Mouse (Mus musculus) erythroblast, embryonic 14.5 days (primary cell): ENCODE results near the gene Fam178b. TPM values are rescaled to one million over a fixed set of nuclear protein-coding genes. Genes with fewer than 3 reads are reported as not detected.

ENCODE experiments used
- H3K27me3 ChIP-seq: 2 replicates; pipeline ENCODE4 v1.6.1; 2012; ENCODE audit warnings: inconsistent platforms; ENCODE audit not compliant: control insufficient read depth
- H3K36me3 ChIP-seq: 2 replicates; pipeline ENCODE4 v1.6.1; 2012; ENCODE audit warnings: mild to moderate bottlenecking, inconsistent platforms; ENCODE audit not compliant: control insufficient read depth
- H3K4me1 ChIP-seq: 2 replicates; pipeline ENCODE4 v1.6.1; 2012; ENCODE audit warnings: inconsistent platforms; ENCODE audit not compliant: control insufficient read depth
- H3K4me3 ChIP-seq: replicated peaks from 2 replicates; pipeline ENCODE3; 2012; ENCODE audit warnings: moderate library complexity, mild to moderate bottlenecking, inconsistent platforms
- H3K9me3 ChIP-seq: 2 replicates; pipeline ENCODE4 v1.6.1; 2012; ENCODE audit warnings: low read length, inconsistent platforms, mixed read lengths; ENCODE audit not compliant: control insufficient read depth
- GATA1 ChIP-seq: IDR thresholded peaks from 2 replicates; pipeline ENCODE4 v1.6.1; 2012; ENCODE audit warnings: low read length, inconsistent platforms, mixed read lengths
- TAL1 ChIP-seq: IDR thresholded peaks from 3 replicates; pipeline ENCODE4 v1.6.1; 2012; ENCODE audit warnings: low read length, inconsistent platforms, mixed read lengths
- polyA plus RNA-seq: library from polyadenylated mRNA; stranded (reverse); fragments of >175 nt; gene quantifications from 2 replicates; pipeline ENCODE4 v1.2.3, GENCODE M21; 2012

Fam178b gene
- polyA plus RNA-seq, 1 experiment: 0.04 TPM

GRCm38 (mm10) chr1:36598411-36598810 lies 84.6 kb downstream of the Fam178b start:
- no peaks in the 10 kb centered on the region for H3K27me3 ChIP-seq
- no peaks in the 10 kb centered on the region for H3K9me3 ChIP-seq
- no peak overlapping the region for H3K4me3 ChIP-seq
- TF ChIP-seq GATA1 (no peak), TAL1 (no peak)
- no peaks in the 10 kb centered on the region for H3K36me3 ChIP-seq
- no peaks in the 10 kb centered on the region for H3K4me1 ChIP-seq

GRCm38 (mm10) chr1:36596114-36596513 lies 86.9 kb downstream of the Fam178b start:
- no peaks in the 10 kb centered on the region for H3K27me3 ChIP-seq

GRCm38 (mm10) chr1:36595167-36595931 lies 87.6 kb downstream of the Fam178b start:
- H3K4me1 ChIP-seq: no peaks in the 10 kb centered on the region
- no peak for TF ChIP-seq GATA1
- no peak for TF ChIP-seq TAL1
- no peaks in the 10 kb centered on the region for H3K36me3 ChIP-seq
- no peak overlapping the region for H3K4me3 ChIP-seq
- H3K9me3 ChIP-seq: no peaks in the 10 kb centered on the region
- H3K27me3 ChIP-seq: no peaks in the 10 kb centered on the region

More at GRCm38 (mm10) chr1:36596114-36596513, 86.9 kb downstream of the Fam178b start:
- Histone ChIP-seq H3K9me3 (no peaks in the 10 kb centered on the region), H3K36me3 (no peaks in the 10 kb centered on the region), H3K4me3 (no peak overlapping the region), H3K4me1 (no peaks in the 10 kb centered on the region)
- TF ChIP-seq TAL1 (no peak), GATA1 (no peak)

- no peaks in the 10 kb centered on the region for H3K36me3 ChIP-seq
- H3K27me3 ChIP-seq: no peaks in the 10 kb centered on the region
- TF ChIP-seq TAL1: no peak
- no peak overlapping the region for H3K4me3 ChIP-seq
- H3K9me3 ChIP-seq: no peaks in the 10 kb centered on the region
- H3K4me1 ChIP-seq: no peaks in the 10 kb centered on the region
Observed at GRCm38 (mm10) chr1:36593099-36593498, 89.9 kb downstream of the Fam178b start.

GRCm38 (mm10) chr1:36591408-36591807 lies 91.6 kb downstream of the Fam178b start:
- Histone ChIP-seq H3K4me3 (no peak overlapping the region), H3K9me3 (no peaks in the 10 kb centered on the region), H3K27me3 (no peaks in the 10 kb centered on the region), H3K4me1 (no peaks in the 10 kb centered on the region), H3K36me3 (no peaks in the 10 kb centered on the region)
- no peak for TF ChIP-seq TAL1
- TF ChIP-seq GATA1: no peak

- Histone ChIP-seq H3K36me3 (no peaks in the 10 kb centered on the region), H3K4me1 (no peaks in the 10 kb centered on the region), H3K9me3 (no peaks in the 10 kb centered on the region), H3K4me3 (no peak overlapping the region), H3K27me3 (no peaks in the 10 kb centered on the region)
- TF ChIP-seq TAL1 (no peak), GATA1 (no peak)
Observed at GRCm38 (mm10) chr1:36590664-36591063, 92.3 kb downstream of the Fam178b start.

- H3K27me3 ChIP-seq: no peaks in the 10 kb centered on the region
- no peaks in the 10 kb centered on the region for H3K36me3 ChIP-seq
- H3K4me1 ChIP-seq: no peaks in the 10 kb centered on the region
- H3K4me3 ChIP-seq: no peak overlapping the region
- H3K9me3 ChIP-seq: no peaks in the 10 kb centered on the region
- TF ChIP-seq TAL1: no peak
- TF ChIP-seq GATA1: no peak
Observed at GRCm38 (mm10) chr1:36589486-36589885, 93.5 kb downstream of the Fam178b start.

GRCm38 (mm10) chr1:36588476-36589450 lies 94.2 kb downstream of the Fam178b start:
- TF ChIP-seq TAL1: no peak
- TF ChIP-seq GATA1: no peak
- Histone ChIP-seq H3K4me1 (no peaks in the 10 kb centered on the region), H3K27me3 (no peaks in the 10 kb centered on the region), H3K36me3 (no peaks in the 10 kb centered on the region), H3K9me3 (no peaks in the 10 kb centered on the region), H3K4me3 (no peak overlapping the region)

- Histone ChIP-seq H3K4me3 (no peak overlapping the region), H3K27me3 (no peaks in the 10 kb centered on the region), H3K4me1 (no peaks in the 10 kb centered on the region), H3K36me3 (no peaks in the 10 kb centered on the region), H3K9me3 (no peaks in the 10 kb centered on the region)
- TF ChIP-seq GATA1 (no peak), TAL1 (no peak)
Observed at GRCm38 (mm10) chr1:36587860-36588259, 95.1 kb downstream of the Fam178b start.
